21 mouse cellular contexts compared by ENCODE assay signal in the genomic region with DNA sequence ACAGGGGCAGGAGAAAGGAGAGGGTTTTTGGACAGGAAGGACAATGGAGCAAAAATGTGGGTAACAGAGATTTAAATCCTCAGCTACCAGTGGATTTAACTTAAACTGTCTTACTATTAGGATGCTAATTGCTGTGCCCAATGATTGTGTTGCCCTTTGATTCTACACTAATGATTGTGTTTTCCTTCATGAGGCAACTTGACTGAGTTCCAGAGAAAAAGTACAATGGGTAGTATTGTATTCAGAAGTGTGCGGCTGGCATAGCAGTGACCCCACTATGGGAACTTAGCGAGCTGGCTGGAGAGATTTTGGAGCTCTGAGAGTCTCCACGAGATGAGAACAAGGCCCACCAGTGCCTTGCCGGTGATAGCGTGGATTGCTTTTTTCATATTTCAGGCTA.
DNase-seq lines count a peak whose midpoint lies in the region; ATAC-seq lines count a peak whose summit lies in the region.
"Had no signal": no experiment of that assay in that cellular context is flagged by ENCODE, and none has a peak within 500 bp of the region (broad histone marks: within the 10 kb centered on the region; RNA-seq: fewer than 3 reads in every experiment).

No protein-coding gene starts in this region.

- H3K9me3 ChIP-seq in forebrain, embryonic 14.5 days (replicated peaks; ENCODE audit: control insufficient read depth, low read length) = no peaks in the 10 kb centered on the region
- H3K9me3 ChIP-seq in forebrain, embryonic 13.5 days (replicated peaks) = no peaks in the 10 kb centered on the region
- H3K9me3 ChIP-seq in kidney, embryonic 15.5 days (replicated peaks) = no peaks in the 10 kb centered on the region
- H3K9me3 ChIP-seq: embryonic facial prominence, embryonic 10.5 days; embryonic facial prominence, embryonic 12.5 days; forebrain, embryonic 15.5 days; G1E had no signal

- no peak overlapping the region for H3K9ac ChIP-seq in forebrain, embryonic 14.5 days (ENCODE audit: low read length)
- no peak overlapping the region for H3K9ac ChIP-seq in forebrain, embryonic 13.5 days
- H3K9ac ChIP-seq in kidney, embryonic 15.5 days = no peak overlapping the region
- H3K9ac ChIP-seq: embryonic facial prominence, embryonic 12.5 days; forebrain, embryonic 15.5 days; forebrain, postnatal 0 days had no signal

- no peak overlapping the region for H3K4me3 ChIP-seq in forebrain, embryonic 14.5 days (ENCODE audit: low read depth, low read length)
- no peak overlapping the region for H3K4me3 ChIP-seq in forebrain, embryonic 13.5 days
- H3K4me3 ChIP-seq in kidney, embryonic 15.5 days (replicated peaks) = no peak overlapping the region
- H3K4me3 ChIP-seq: embryonic facial prominence, embryonic 10.5 days; embryonic facial prominence, embryonic 12.5 days; forebrain, embryonic 15.5 days had no signal

- no peaks in the 10 kb centered on the region for H3K4me1 ChIP-seq in forebrain, embryonic 14.5 days (ENCODE audit: control insufficient read depth, insufficient read depth, low read length)
- no peaks in the 10 kb centered on the region for H3K4me1 ChIP-seq in forebrain, embryonic 13.5 days
- H3K4me1 ChIP-seq in kidney, embryonic 15.5 days = no peaks in the 10 kb centered on the region
- H3K4me1 ChIP-seq: embryonic facial prominence, embryonic 10.5 days; embryonic facial prominence, embryonic 12.5 days; forebrain, embryonic 15.5 days had no signal

- no peaks in the 10 kb centered on the region for H3K27me3 ChIP-seq in forebrain, embryonic 14.5 days (replicated peaks; ENCODE audit: control insufficient read depth, insufficient read depth, low read length)
- H3K27me3 ChIP-seq in forebrain, embryonic 13.5 days = no peaks in the 10 kb centered on the region
- H3K27me3 ChIP-seq in kidney, embryonic 15.5 days = no peaks in the 10 kb centered on the region
- H3K27me3 ChIP-seq: CH12.LX; embryonic facial prominence, embryonic 12.5 days; forebrain, embryonic 15.5 days had no signal

- no peak overlapping the region for H3K27ac ChIP-seq in forebrain, embryonic 14.5 days (ENCODE audit: low read depth, low read length)
- H3K27ac ChIP-seq in forebrain, embryonic 13.5 days = no peak overlapping the region
- H3K27ac ChIP-seq in kidney, embryonic 15.5 days = no peak overlapping the region
- H3K27ac ChIP-seq: embryonic facial prominence, embryonic 10.5 days; embryonic facial prominence, embryonic 12.5 days; forebrain, embryonic 15.5 days had no signal

- DNase-seq in forebrain, embryonic 14.5 days (ENCODE audit: low spot score) = peak; percentile 13
- peak; percentile 81 for DNase-seq in Muller cell, postnatal 12 days (ENCODE audit: inconsistent ontology term)
- DNase-seq in retina, postnatal 7 days (ENCODE audit: low read depth, low spot score) = peak; percentile 14
- DNase-seq: adrenal gland, adult 2 months; adrenal gland, postnatal 10 days; adrenal gland, postnatal 25 days; B cell, adult 2 months; cerebellum, adult 11-12 months; cerebellum, adult 2 months; cerebellum, adult 9-10 months; cerebellum, postnatal 10 days; cerebellum, postnatal 25 days; forebrain, postnatal 0 days had no signal

- no peaks in the 10 kb centered on the region for H3K36me3 ChIP-seq in forebrain, embryonic 14.5 days (ENCODE audit: control insufficient read depth, insufficient read depth, low read length)
- H3K36me3 ChIP-seq in forebrain, embryonic 13.5 days (ENCODE audit: poor library complexity, severe bottlenecking) = no peaks in the 10 kb centered on the region
- no peaks in the 10 kb centered on the region for H3K36me3 ChIP-seq in kidney, embryonic 15.5 days
- H3K36me3 ChIP-seq: embryonic facial prominence, embryonic 10.5 days; embryonic facial prominence, embryonic 12.5 days; forebrain, embryonic 15.5 days; G1E had no signal

- no peak overlapping the region for H3K4me2 ChIP-seq in forebrain, embryonic 14.5 days (ENCODE audit: low read length)
- H3K4me2 ChIP-seq in forebrain, embryonic 13.5 days = no peak overlapping the region
- H3K4me2 ChIP-seq in kidney, embryonic 15.5 days = no peak overlapping the region
- H3K4me2 ChIP-seq: embryonic facial prominence, embryonic 12.5 days; forebrain, embryonic 15.5 days had no signal

- ATAC-seq in forebrain, embryonic 14.5 days = no peak
- no peak for ATAC-seq in forebrain, embryonic 13.5 days
- ATAC-seq in kidney, embryonic 15.5 days (replicated peaks; ENCODE audit: low FRiP score) = no peak
- ATAC-seq: CD4-positive, CD25-positive, alpha-beta regulatory T cell, adult 4 months; forebrain, embryonic 15.5 days; forebrain, postnatal 0 days had no signal

- 73% methylated on average over 5 of the region's 5 CpGs for WGBS in forebrain, embryonic 14.5 days
- WGBS in forebrain, embryonic 13.5 days = 72% methylated on average over 5 of the region's 5 CpGs
- 91% methylated on average over 5 of the region's 5 CpGs for WGBS in kidney, embryonic 15.5 days

Comparison
In these comparisons a context has a peak if more than half of its experiments do, and no peak if none do; other contexts are left out.
1. DNase-seq: peak in every context shown above with its lines; median percentile 81 in Muller cell, postnatal 12 days; 14 in retina, postnatal 7 days; 13 in forebrain, embryonic 14.5 days.